Mouse (Mus musculus) cerebellum, adult 2 months (tissue): ENCODE measurements at regions not wholly inside any gene's neighbourhood (a gene's known extent, or its start where the extent isn't known, plus 50 kb on each side); places are given as distances from the start of the nearest gene placed in this dataset.

Experiments used
- DNase-seq, 2 experiments: peaks; one replicate each; pipeline ENCODE4 v3.0.0; 2021
- H3K27ac ChIP-seq: fragments of 200-500 bp; 2 replicates; pipeline ENCODE4 v1.5.1; 2012; ENCODE audit warnings: low read length, control low read depth, inconsistent platforms; ENCODE audit not compliant: insufficient read depth
- H3K27me3 ChIP-seq: fragments of 200-500 bp; 2 replicates; pipeline ENCODE4 v1.6.1; 2012; ENCODE audit warnings: inconsistent platforms, mild to moderate bottlenecking, low read length, moderate library complexity; ENCODE audit not compliant: control insufficient read depth, insufficient read depth
- H3K4me1 ChIP-seq: fragments of 200-500 bp; 2 replicates; pipeline ENCODE4 v1.6.1; 2011; ENCODE audit warnings: low read length; ENCODE audit not compliant: control insufficient read depth, insufficient read depth
- H3K4me3 ChIP-seq: fragments of 200-500 bp; replicated peaks from 2 replicates; pipeline ENCODE3; 2011; ENCODE audit warnings: mild to moderate bottlenecking, low read depth, low read length, control low read depth; ENCODE audit not compliant: insufficient read depth
- CTCF ChIP-seq: fragments of 200-500 bp; IDR thresholded peaks from 2 replicates; pipeline ENCODE4 v1.5.1; 2011; ENCODE audit warnings: low read depth, mild to moderate bottlenecking, control low read depth, low read length, moderate library complexity, borderline replicate concordance; ENCODE audit not compliant: insufficient read depth
- POLR2A ChIP-seq: fragments of 200-500 bp; IDR thresholded peaks from 2 replicates; pipeline ENCODE4 v1.6.1; 2011; ENCODE audit warnings: low read length, control low read depth, borderline replicate concordance; ENCODE audit not compliant: insufficient read depth
- WGBS: fragments of 180-500 bp; shearing (Covaris S2); methylation state at CpG from one replicate; pipeline ENCODE4 v1.1.7; 2018; 5-methylcytosine and 5-hydroxymethylcytosine counted together

GRCm38 (mm10) chr3:60789441-60789840 is 213.2 kb upstream of the P2ry1 start:
- no peaks in the 10 kb centered on the region for H3K4me1 ChIP-seq
- no peaks in the 10 kb centered on the region for H3K27me3 ChIP-seq
- no peak overlapping the region for H3K27ac ChIP-seq
- TF ChIP-seq CTCF (no peak), POLR2A (no peak)
- no peak overlapping the region for H3K4me3 ChIP-seq
- 72% methylated on average over 4 of the region's 4 CpGs for WGBS
- no peak for DNase-seq

GRCm38 (mm10) chr3:60792166-60792565 is 210.4 kb upstream of the P2ry1 start:
- Histone ChIP-seq H3K27ac (no peak overlapping the region), H3K27me3 (no peaks in the 10 kb centered on the region), H3K4me1 (no peaks in the 10 kb centered on the region), H3K4me3 (no peak overlapping the region)
- peak in 1 of 2 experiments; percentile 13 for DNase-seq
- TF ChIP-seq POLR2A = no peak
- TF ChIP-seq CTCF = no peak
- WGBS = 53% methylated on average over 4 of the region's 4 CpGs

- Histone ChIP-seq H3K27ac (no peak overlapping the region), H3K4me3 (no peak overlapping the region), H3K4me1 (no peaks in the 10 kb centered on the region), H3K27me3 (no peaks in the 10 kb centered on the region)
- no peak for DNase-seq
- 88% methylated on average over 2 of the region's 2 CpGs for WGBS
- TF ChIP-seq POLR2A = no peak
- no peak for TF ChIP-seq CTCF
Observed at GRCm38 (mm10) chr3:60796207-60796606, 206.4 kb upstream of the P2ry1 start.

GRCm38 (mm10) chr3:60797808-60798207 is 204.8 kb upstream of the P2ry1 start:
- no peak overlapping the region for H3K27ac ChIP-seq
- WGBS = 24% methylated on average over 6 of the region's 6 CpGs
- H3K27me3 ChIP-seq = no peaks in the 10 kb centered on the region
- no peak overlapping the region for H3K4me3 ChIP-seq
- no peaks in the 10 kb centered on the region for H3K4me1 ChIP-seq
- TF ChIP-seq POLR2A (no peak), CTCF (no peak)
- peak in 1 of 2 experiments; percentile 12 for DNase-seq

- H3K4me1 ChIP-seq = no peaks in the 10 kb centered on the region
- no peak overlapping the region for H3K4me3 ChIP-seq
- H3K27ac ChIP-seq = no peak overlapping the region
- H3K27me3 ChIP-seq = no peaks in the 10 kb centered on the region
- WGBS = 82% methylated on average over 2 of the region's 2 CpGs
- DNase-seq = no peak
- TF ChIP-seq CTCF (no peak), POLR2A (no peak)
Observed at GRCm38 (mm10) chr3:60798461-60798860, 204.1 kb upstream of the P2ry1 start.

GRCm38 (mm10) chr3:60798862-60799261 is 203.7 kb upstream of the P2ry1 start:
- no peaks in the 10 kb centered on the region for H3K4me1 ChIP-seq
- 83% methylated on average over 5 of the region's 5 CpGs for WGBS
- H3K27ac ChIP-seq = no peak overlapping the region
- TF ChIP-seq POLR2A (no peak), CTCF (no peak)
- no peak overlapping the region for H3K4me3 ChIP-seq
- no peak for DNase-seq
- no peaks in the 10 kb centered on the region for H3K27me3 ChIP-seq

GRCm38 (mm10) chr3:60804711-60805293 is 197.8 kb upstream of the P2ry1 start:
- no peaks in the 10 kb centered on the region for H3K27me3 ChIP-seq
- no peak overlapping the region for H3K27ac ChIP-seq
- no peaks in the 10 kb centered on the region for H3K4me1 ChIP-seq
- no peak overlapping the region for H3K4me3 ChIP-seq
- WGBS = 59% methylated on average over 3 of the region's 3 CpGs
- no peak for TF ChIP-seq POLR2A
- no peak for TF ChIP-seq CTCF
- no peak for DNase-seq

GRCm38 (mm10) chr3:60811924-60812323 is 190.7 kb upstream of the P2ry1 start:
- 60% methylated on average over 5 of the region's 5 CpGs for WGBS
- Histone ChIP-seq H3K27me3 (no peaks in the 10 kb centered on the region), H3K4me1 (no peaks in the 10 kb centered on the region), H3K27ac (no peak overlapping the region), H3K4me3 (no peak overlapping the region)
- no peak for DNase-seq
- TF ChIP-seq POLR2A (no peak), CTCF (no peak)

GRCm38 (mm10) chr3:60813485-60813884 is 189.1 kb upstream of the P2ry1 start:
- no peak for DNase-seq
- TF ChIP-seq POLR2A (no peak), CTCF (no peak)
- Histone ChIP-seq H3K27ac (no peak overlapping the region), H3K4me3 (no peak overlapping the region), H3K27me3 (no peaks in the 10 kb centered on the region), H3K4me1 (no peaks in the 10 kb centered on the region)
- 23% methylated on average over 3 of the region's 3 CpGs for WGBS
